Mouse (Mus musculus): ENCODE results near the gene Dnttip2.
"Not testable (repeated sequence)": the region's sequence is repeated elsewhere in the genome, so short reads cannot be mapped to it uniquely, and the experiment has no call there.

Dnttip2 gene

DNA sequence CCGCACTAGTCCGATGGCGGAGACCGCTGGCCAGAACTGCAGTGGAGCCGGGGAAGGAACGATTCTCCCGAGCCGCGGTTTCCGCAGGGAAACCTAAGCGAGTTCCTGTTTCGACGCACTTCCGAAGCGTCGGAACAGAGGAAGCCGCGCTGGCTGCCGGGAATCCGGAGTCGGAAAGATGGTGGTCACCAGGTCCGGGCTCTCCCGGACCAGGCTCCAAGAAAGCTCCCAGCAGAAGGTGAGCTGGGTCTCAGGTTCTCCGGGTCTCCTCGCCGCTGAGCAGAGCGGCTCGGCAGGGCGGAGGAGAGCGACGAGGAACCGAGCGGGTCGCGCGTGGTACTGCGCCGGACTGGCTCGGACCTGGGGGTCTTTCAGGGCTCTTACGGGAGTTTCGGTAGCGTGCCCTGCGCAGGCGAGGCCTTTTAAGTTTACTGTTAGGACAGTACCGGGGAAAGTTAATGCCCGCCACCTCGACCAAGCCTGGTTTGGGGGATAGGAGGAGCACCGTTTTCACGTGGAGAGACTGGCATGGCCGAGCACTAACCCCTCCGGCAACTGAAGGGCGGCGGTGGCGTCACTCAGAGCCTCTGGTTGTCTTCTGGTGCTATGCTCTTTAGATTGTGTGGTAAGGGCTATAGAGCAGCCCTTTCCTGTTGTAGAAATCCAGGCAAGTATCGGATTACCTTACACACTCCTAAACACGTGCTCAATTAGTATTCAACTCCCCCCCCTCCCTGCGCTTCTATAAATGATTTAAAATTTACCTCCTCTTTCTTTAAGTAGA is at the start of gene Dnttip2:
Gene Dnttip2, plus strand, starts transcription at position 148 of the 784 bp plus-strand sequence.
- peak; percentile 97 for DNase-seq (ENCODE audit: low read depth, low spot score)

DNA sequence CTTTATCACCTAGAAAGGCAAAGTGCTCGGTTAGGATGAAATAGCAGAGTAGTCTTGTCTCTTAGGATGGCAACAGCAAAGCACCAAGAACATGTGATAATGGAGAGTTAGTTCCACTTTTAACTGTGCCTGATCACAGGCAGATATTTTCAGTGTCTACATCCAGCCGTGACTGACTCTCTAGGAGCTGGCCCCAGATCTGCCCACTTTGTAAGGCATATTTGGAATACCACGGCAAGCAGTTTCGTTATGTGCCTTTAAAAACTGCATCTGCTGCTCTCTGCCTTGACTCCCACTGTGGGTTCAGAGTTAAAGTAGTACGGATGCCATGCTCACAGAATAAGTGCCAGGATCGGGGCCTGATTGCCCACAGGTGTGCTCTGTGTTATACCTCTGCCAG is 47.2 kb upstream of the Dnttip2 start:
- not testable (repeated sequence) for DNase-seq (ENCODE audit: low read depth, low spot score)

DNA sequence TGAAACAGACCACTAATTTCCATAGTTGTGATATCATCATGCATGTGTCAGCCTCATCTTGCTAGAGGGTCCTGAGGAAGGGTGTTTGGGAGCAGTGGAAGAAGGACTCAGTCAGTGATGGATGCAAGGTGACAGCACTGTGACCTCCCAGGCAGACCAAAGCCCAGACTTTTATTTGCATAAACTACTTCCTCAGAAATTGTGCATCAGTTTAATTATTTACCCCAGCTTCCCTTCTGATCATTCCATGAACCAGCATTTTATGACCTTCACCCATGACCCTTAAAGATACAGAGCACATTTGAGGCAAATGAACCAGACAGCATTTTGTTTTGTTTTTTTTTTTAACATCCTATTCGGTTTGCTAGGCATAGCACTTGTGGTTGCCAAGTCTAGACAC is 38.4 kb upstream of the Dnttip2 start:
- no peak for DNase-seq (ENCODE audit: low read depth, low spot score)

DNA sequence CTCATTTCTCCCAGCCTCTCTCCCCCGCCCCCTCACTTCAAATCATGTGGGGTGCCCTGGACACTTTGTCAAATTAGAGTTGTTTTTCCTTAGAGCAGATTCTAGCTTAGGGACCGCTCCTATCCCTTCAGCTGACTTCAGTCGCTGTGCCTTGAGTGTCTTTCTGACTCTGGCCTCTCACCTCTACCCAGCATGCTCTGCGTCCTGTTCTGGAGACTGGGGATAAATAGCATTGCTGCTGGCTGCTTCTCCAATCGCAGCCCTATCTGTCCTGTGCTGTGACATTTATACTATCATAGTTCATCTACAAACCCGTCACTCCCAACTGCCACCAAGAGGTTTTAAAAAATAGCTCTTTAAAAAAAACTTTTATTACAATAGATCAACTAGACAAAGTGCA is 31.3 kb upstream of the Dnttip2 start:
- no peak for DNase-seq (ENCODE audit: low read depth, low spot score)

DNA sequence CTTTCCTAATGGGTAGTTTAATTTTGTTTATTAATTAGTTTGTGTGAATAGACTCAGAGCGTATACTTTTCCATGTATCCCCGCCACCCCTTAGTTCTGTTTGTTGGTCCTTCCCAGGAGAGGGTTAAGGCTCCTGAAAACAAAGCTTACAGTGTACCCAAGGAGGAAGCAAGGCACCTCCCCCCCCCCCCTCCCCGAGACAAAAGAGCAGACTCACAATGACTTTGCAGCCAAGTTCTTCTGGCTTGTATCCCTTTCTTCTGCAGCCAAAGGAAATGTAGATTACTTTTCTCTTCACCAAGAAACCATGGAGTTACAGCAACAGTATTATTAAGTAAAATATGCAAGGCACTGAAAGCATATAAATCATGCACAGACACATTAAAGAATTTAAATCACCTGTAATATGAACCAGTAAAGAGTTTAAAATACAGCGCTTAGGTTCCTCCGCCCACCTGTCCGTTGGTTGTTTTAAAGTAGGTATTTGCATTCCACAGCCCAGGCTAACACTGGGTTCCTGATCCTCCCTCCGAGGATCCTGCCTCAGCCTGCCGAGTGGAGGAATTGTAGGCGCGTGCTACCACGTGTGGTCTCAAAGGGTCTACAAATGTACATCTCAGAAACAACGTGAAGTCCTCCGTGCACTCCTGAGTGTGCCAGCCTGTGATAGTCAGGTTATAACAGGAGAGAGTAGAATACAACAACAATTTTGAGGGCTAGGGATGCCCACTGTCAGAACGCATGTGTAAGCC is 30.6 kb upstream of the Dnttip2 start:
- DNase-seq (ENCODE audit: low read depth, low spot score), result no peak

DNA sequence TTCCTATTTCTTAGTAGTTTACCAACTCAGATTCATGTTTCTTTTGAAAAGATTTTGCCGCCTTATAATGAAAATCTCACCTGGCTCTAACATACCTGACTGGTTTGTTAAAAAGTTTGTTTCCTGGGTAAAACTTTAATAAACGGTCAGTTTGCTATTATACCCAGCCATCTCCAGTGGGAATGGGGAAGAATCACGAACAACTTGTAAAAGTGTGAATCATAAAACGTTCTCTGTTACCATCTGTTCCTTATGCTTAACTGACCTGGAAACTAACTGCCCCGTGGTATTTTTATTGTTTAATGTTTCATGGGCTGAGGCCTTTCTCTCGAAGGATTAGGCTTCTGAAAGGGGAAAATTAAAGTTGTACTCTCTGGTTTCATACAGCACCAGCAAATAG is 29.4 kb upstream of the Dnttip2 start:
- DNase-seq (ENCODE audit: low read depth, low spot score), result no peak

DNA sequence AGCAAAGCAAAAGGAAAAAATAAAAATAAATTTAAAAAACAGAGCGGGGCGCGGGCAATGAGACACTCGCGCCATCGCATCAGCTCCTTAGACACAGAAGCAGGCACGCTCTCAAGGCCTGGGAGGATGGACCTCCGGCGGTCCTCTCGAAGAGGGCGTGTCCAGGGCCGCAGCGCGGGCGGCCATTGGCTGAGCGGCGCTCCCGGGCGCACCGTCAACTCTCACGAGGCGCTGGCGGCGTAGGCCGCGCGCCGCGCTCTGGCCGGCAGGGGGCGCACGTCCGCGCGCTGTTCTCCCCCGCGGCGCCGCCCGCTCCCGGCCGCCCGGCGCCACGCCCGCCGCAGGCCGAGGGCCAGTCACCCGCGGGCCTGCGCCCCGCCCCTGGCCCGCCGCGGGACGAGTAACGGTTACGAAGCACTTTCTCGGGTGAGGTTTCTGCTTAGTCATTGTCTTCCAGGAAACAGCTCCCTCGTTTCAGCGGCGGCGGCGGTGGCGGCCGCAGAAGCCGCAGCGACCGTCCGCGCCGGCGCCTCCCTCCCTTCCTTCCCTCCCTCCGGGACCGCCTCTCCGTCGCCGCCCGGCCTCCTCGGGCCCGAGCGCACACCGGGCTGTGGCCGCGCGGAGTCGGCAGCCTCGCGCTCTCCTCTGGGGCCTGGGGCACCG is 28.8 kb upstream of the Dnttip2 start, which contains the start of gene Gclm:
Gene Gclm, plus strand, starts transcription at position 343 of the 663 bp plus-strand sequence.
- peak; percentile 87 for DNase-seq (ENCODE audit: low read depth, low spot score)

DNA sequence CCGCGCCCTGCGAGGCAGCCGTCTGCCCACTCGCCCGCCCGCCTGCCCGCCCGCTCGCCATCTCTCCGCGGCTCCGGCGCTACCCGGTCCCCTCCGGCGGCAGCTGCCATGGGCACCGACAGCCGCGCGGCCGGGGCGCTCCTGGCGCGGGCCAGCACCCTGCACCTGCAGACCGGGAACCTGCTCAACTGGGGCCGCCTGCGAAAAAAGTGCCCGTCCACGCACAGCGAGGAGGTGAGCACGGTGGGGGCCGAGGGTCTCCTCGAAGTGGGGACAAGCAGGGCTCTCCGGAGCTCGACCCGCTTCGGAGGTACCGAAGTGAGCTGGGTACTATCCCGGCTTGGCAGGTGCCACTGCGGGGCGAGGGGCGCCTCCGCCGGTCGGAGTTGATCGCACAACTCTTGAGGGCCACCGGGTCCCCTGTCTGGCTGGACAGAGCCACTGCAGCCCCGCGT is 28.3 kb upstream of the Dnttip2 start:
- DNase-seq (ENCODE audit: low read depth, low spot score), result no peak

DNA sequence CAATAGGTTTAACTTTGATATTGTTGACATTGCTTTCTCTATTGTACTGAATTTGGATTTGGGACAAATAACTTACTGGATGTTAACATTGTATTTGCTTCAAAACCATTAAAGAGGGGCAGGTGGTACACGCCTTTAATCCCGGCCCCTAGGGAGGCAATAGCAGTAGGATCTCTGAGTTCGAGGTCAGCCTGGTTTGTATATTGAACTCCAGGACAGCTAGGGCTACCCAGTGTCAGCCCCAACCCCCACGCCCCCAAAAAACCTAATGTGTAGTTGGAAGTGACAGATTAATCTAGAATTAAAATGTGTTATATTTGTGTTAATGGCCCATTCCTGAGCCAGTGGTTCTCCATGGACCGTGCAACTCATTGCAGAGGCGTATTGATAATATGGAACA is 27.8 kb upstream of the Dnttip2 start:
- no peak for DNase-seq (ENCODE audit: low read depth, low spot score)

DNA sequence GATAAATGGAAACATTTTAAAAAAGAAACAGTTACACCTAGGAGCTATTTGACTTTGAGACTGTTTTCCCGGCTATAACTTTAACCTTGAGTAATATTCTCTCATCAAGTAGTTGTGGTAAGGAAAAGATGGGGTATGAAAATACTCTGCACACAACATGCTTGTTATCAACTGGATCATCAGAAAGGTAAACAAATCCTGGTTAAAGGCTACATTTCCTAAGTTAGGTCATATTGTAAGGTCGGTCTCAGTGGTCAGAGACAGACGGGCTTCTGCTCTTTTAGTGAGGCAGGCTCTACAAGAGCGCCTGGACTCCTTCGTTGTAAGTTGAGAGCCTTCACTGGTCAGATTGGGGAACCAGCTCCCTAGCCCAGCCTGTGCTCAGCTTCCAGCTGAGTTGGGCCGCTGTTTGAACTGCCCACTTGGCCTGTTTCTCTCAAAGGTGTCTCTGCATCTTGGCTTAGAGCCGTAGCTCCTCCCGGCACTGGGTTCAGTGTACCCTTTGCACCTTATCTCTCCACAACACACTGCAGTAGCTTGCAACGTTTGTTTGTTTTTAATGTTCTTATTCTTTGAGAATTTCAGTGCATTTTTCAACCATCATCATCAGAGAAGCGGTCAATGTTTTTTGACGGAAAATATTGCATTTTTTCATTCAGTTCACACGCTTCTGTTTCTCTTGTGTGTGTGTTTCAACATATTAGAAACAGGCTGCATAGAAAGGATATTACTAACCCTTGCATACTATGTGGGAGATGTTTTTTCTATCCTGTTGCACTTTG is 27.0 kb upstream of the Dnttip2 start:
- DNase-seq (ENCODE audit: low read depth, low spot score), result no peak

DNA sequence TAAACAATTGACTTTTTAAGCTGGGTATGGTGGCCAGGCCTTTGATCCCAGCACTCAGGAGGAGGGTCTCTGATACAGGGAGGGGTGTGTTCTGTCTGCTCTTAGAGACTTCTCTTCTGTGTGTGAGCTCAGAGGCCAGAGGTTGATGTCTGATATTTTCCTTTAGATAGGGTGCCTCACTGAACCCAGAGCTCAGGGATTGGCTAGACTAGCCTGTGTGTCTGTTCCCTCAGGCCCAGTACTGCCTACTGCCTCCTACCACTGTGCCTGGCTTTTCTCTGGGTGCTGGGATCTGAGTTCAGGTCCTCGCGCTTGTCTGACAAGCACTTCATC is 26.5 kb upstream of the Dnttip2 start:
- DNase-seq (ENCODE audit: low read depth, low spot score), result no peak

DNA sequence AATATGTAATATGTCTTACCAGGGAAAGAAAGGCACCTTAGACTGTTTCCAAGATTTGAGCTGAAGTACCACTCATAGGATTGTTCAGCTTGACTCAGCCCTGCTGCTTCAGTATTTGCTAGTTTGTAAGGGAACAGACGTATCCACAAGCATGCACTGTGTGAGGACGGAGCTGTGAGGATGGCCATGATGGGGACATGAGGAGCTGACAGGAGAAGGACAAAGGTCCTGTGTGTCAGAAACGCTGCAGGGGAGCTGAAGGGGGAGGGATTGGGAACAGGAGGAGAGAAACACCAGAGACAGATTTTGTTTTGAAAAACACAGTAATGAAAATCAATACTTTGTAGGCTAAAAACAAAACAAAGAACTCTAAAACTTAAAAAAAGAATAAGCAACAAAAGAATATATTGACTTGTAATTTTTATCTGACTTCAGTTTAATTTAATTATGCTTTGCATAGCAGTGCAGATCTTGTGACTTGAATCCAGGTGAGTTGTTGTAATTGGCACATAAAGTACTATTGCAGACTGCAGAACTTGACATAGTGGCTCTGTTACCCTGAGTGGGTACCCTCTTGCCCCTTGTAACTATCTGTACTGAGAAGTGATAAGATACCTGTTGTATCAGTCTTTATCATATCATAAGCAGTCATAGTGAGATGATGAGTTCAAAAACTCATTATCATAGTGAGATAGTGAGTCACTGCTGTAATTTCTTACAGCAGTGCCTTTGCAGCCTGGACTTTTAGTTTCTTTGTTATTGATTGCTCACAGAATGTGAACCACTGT is 21.5 kb upstream of the Dnttip2 start:
- DNase-seq (ENCODE audit: low read depth, low spot score), result no peak

DNA sequence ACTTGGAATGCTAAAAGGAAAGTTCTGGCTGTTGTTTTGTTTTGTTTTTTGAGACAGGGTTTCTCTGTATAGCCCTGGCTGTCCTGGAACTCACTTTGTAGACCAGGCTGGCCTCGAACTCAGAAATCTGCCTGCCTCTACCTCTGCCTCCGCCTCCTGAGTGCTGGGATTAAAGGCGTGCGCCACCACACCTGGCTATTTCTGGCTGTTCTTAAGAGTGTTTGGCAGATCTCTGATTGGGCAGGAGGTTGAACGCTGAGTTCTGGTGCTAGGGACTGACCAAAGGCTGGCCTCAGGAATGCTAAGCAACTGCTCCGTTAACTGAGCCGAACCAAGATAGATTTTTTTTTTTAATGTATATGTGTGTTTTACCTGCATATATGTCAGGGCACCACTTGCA is 20.1 kb upstream of the Dnttip2 start:
- not testable (repeated sequence) for DNase-seq (ENCODE audit: low read depth, low spot score)

DNA sequence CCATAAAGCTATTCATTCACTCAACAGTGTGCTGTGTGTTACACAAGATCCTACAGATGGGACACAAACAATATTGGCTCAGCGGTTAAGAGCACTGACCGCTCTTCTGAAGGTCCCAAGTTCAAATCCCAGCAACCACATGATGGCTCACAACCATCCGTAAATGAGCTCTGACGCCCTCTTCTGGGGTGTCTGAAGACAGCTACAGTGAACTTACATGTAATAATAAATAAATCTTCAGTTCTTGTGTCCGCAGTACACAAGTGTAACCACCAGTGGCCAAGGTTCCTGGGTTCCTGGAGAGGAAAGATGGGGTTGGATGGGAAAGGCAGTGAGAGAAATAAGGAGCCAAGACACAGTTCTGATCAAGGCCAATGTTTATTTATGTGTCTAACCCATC is 4.2 kb upstream of the Dnttip2 start:
- no peak for DNase-seq (ENCODE audit: low read depth, low spot score)

DNA sequence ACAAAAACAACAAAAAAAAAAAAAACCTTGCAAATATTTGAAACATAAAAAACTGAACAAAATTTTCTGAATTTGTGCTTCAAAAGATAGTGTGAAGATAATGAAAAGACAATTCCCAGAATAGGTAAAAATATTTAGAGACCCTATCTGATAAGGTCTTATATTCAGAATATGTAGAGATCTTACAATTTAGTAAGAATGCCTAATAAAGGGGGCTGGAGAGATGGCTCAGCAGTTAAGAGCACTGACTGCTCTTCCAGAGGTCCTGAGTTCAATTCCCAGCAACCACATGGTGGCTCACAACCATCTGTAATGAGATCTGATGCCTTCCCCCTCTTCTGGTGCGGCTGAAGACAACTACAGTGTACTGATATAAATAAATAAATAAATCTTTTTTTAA is 1.6 kb upstream of the Dnttip2 start:
- DNase-seq (ENCODE audit: low read depth, low spot score), result not testable (repeated sequence)

DNA sequence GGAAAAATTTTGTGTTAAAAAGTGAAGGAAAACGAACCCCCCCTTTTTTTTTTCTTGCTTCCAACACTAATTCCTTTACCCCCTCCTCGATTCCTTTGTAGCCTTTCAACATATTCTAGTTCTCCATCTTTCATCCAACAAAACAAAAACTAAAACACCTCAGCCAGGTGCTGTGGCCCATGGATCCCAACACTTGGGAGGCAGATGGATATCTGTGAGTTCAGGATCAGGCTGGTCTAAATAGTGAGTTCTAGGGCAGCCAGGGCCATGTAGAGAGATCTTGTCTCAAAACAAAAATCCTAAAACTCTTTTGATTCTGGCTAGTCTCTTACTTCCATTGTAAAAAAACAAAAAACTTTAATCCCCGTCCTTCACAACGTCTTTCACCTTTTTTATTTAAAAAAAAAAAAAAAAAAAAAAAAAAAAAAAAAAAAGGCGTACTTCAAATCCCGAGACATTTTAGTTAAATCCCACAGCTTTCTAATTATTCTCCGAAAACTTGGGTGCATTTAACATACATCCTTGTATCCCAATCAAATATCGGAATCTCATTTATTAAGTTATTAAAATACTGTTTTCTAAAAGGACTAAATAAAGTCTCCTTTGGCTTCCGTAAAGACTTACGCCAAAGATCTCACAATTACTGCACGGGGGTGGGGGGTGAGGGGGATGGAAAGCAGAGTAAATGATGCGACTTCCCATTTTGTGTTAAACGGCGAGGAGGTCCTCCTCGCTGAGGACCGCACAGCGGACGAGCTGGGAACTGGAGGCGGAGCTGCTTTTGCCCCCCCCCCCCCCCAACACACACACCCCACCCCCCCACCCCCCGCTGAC is 564 bp upstream of the Dnttip2 start:
- DNase-seq (ENCODE audit: low read depth, low spot score), result no peak

DNA sequence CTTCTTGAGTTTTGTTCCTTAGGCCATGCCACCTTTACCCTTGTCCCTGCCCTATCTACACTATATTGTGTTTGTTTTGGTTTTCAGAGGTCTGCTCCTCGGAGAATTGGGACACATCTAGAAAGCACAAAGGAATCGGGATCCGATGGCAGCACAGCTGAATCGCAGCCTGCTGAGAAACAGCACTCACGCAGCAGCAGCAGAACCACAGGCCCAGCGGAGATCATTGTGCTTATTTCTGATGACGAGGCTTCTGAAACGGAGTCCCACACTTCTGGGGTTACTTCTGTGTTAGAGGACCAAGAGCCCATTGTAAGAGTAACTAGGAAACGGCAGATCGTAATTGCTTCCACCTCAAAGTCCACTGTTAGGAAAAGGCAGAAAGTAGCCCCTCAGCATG is 923 bp downstream of the Dnttip2 start:
- no peak for DNase-seq (ENCODE audit: low read depth, low spot score)

DNA sequence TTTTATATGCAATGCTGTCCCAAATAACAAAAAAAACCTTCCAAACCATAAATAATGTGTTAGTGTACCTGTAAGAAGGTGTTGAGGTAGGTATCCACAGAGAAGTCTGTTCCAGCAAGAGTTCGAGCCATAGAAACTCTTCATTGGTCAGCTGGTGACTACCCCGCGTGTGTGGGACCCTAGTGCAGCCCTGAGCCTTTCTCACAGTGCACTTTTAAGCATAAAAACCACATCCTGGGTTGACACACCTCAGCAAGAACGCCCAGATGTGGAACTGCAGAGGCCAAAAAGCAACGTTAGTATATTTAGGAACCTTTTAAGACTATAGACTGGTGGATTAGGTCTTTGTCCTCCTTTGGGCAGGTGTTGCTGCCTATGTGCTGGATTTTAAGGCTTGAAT is 13.0 kb downstream of the Dnttip2 start:
- no peak for DNase-seq (ENCODE audit: low read depth, low spot score)

DNA sequence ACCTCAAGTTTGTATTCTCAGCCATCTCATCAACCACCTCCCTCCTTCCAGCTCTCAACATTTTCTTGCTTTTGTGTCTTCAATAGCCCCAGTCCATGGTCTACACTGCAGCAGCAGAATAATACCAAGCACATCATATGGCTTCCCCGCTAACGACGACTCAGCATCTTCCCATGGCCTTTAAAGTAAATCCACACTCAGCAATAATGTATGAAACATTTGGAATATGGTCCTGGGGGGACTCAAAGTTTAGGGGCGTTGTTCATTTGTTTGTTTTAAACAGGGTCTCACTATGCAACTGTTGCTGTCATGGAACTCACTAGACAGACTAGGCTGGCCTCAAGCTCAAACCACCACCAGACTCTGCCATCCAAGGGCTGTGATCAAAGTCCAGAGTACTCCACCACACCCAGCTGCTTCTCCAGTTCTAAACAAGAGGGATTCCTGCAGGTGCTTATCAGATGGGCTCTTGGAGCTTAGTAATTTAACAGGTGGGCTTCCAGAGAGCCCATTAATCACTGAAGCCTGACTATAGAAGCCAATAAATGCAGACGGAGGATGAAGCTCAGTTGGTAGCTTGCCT is 14.5 kb downstream of the Dnttip2 start:
- no peak for DNase-seq (ENCODE audit: low read depth, low spot score)

DNA sequence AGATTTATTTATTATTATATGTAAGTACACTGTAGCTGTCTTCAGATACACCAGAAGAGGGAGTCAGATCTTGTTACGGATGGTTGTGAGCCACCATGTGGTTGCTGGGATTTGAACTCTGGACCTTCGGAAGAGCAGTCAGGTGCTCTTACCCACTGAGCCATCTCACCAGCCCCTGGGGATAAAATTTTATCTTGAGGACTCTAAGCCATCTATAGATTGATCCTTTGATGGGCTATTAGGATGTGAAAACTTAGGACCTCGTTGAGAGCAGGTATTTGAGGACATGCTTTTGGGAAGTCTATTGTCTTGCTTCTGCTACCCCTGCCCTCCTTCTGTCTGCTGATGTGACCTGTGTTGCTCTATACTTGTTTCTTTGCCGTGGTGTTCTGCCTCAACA is 15.2 kb downstream of the Dnttip2 start:
- not testable (repeated sequence) for DNase-seq (ENCODE audit: low read depth, low spot score)
